Comparison of ENCODE assay signal across 10 mouse cellular contexts in the genomic region with DNA sequence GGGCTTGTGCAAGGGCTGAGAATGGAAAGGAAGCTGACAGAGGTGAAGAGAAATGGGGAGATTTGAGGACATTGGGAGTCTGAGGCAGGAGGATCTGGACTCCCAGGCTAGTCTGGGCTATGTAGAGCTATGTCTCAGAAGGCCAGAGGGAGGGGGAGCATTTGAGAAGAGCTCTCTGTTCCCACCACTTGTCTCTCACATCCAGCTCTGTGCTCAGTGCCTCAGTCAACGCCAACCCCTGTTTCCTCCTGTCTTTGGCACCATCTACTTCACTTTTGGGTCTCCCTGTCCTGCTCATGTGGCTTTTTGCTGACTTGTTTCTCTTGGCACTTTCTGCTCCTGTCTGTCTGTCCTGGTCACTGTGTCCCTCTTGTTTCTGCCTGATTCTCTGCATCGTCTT. TPM values are rescaled to one million over a fixed set of nuclear protein-coding genes. Genes with fewer than 3 reads are reported as not detected.
DNase-seq lines count a peak whose midpoint lies in the region; ATAC-seq and TF ChIP-seq lines count a peak whose summit lies in the region.
"Had no signal": no experiment of that assay in that cellular context is flagged by ENCODE, and none has a peak within 500 bp of the region (broad histone marks: within the 10 kb centered on the region; RNA-seq: fewer than 3 reads in every experiment).

No protein-coding gene starts in this region.

- no peaks in the 10 kb centered on the region for H3K27me3 ChIP-seq in E14TG2a.4 (ENCODE audit: insufficient read depth, low read length)
- no peaks in the 10 kb centered on the region for H3K27me3 ChIP-seq in forebrain, embryonic 15.5 days
- peaks cover 40% of the 10 kb centered on the region for H3K27me3 ChIP-seq in liver, embryonic 12.5 days (replicated peaks)

- H3K9ac ChIP-seq in forebrain, embryonic 15.5 days (replicated peaks): peak overlapping the region; percentile 22; the same call in 1 of the 2 replicates
- no peak overlapping the region for H3K9ac ChIP-seq in liver, embryonic 12.5 days
- H3K9ac ChIP-seq: liver, embryonic 15.5 days had no signal

- H3K36me3 ChIP-seq in E14TG2a.4 (ENCODE audit: insufficient read depth, low read length): 0 out of 2 replicates have a peak, but pooled peaks cover 3% of the 10 kb centered on the region
- no peaks in the 10 kb centered on the region for H3K36me3 ChIP-seq in forebrain, embryonic 15.5 days
- no peaks in the 10 kb centered on the region for H3K36me3 ChIP-seq in liver, embryonic 12.5 days
- H3K36me3 ChIP-seq: liver, embryonic 15.5 days had no signal

- H3K9me3 ChIP-seq in E14TG2a.4 (ENCODE audit: low read length): no peaks in the 10 kb centered on the region
- no peaks in the 10 kb centered on the region for H3K9me3 ChIP-seq in forebrain, embryonic 15.5 days
- no peaks in the 10 kb centered on the region for H3K9me3 ChIP-seq in liver, embryonic 12.5 days (replicated peaks)
- H3K9me3 ChIP-seq: liver, embryonic 15.5 days had no signal

- peak overlapping the region; percentile 34 for H3K4me2 ChIP-seq in forebrain, embryonic 15.5 days (replicated peaks)
- H3K4me2 ChIP-seq in liver, embryonic 12.5 days: peak overlapping the region; percentile 30; the same call in 1 of the 2 replicates

- ATAC-seq in forebrain, embryonic 15.5 days (replicated peaks): peak; percentile 29; the same call in 1 of the 2 replicates
- ATAC-seq in liver, embryonic 12.5 days: no peak

- peak overlapping the region; percentile 74 for H3K27ac ChIP-seq in forebrain, embryonic 15.5 days (replicated peaks)
- H3K27ac ChIP-seq in liver, embryonic 12.5 days: 0 out of 2 replicates have a peak overlapping the region, but pooled peaks have one; percentile 2
- H3K27ac ChIP-seq: liver, embryonic 15.5 days had no signal

- TF ChIP-seq CTCF in E14TG2a.4 (conservative IDR thresholded peaks at IDR 0.05; ENCODE audit: low read length): no peak

- peaks cover 79% of the 10 kb centered on the region for H3K4me1 ChIP-seq in E14TG2a.4 (replicated peaks; ENCODE audit: low read depth, low read length)
- peaks cover 21% of the 10 kb centered on the region for H3K4me1 ChIP-seq in forebrain, embryonic 15.5 days
- peaks cover 60% of the 10 kb centered on the region for H3K4me1 ChIP-seq in liver, embryonic 12.5 days

- WGBS in forebrain, embryonic 15.5 days: 45% methylated on average over 2 of the region's 2 CpGs
- 38% methylated on average over 2 of the region's 2 CpGs for WGBS in liver, embryonic 12.5 days (ENCODE audit: insufficient replicate concordance)

- intact Hi-C loops in heart, postnatal 14 days (cut with DNase I): no loop called here

- H3K4me3 ChIP-seq in E14TG2a.4 (replicated peaks; ENCODE audit: low read length): peak overlapping the region; percentile 78
- H3K4me3 ChIP-seq in forebrain, embryonic 15.5 days: peak overlapping the region; percentile 25
- H3K4me3 ChIP-seq in liver, embryonic 12.5 days: no peak overlapping the region
- H3K4me3 ChIP-seq: liver, embryonic 15.5 days had no signal

- DNase-seq in heart, adult 11 months: peak; percentile 94
- no peak for DNase-seq in heart, postnatal 14 days
- DNase-seq in urinary bladder, adult 18-20 months (ENCODE audit: low spot score in 2 of 2): no peak
- DNase-seq in layer of hippocampus, postnatal 25 days (ENCODE audit: extremely low spot score in 1 of 2, low spot score in 1 of 2): no peak
- DNase-seq in retina, postnatal 1 day: no peak

RNA-seq across cellular contexts. Expression of a gene that starts 0.6 kb away (rescaled TPM):
- total RNA-seq in heart, postnatal 14 days (2021): 1 to 10 TPM in 1 of 2 experiments, under 1 TPM in 1; 0.67 to 3.3 TPM
- polyA plus RNA-seq in forebrain, embryonic 15.5 days (2015; fragmentation: Nextera tagmentation; extraction: Ambion mirVana): 0.46 and 0.47 TPM in 2 replicates
- polyA plus RNA-seq in liver, embryonic 12.5 days (2016; fragmentation: Nextera tagmentation; extraction: Ambion mirVana): 0.36 and 0.53 TPM in 2 replicates
- 1 to 10 TPM in 1 of 2 experiments, under 1 TPM in 1; 0.80 to 1.2 TPM for total RNA-seq in layer of hippocampus, postnatal 25 days (2021)

RNA-seq across cellular contexts. Expression of a gene that starts 0.6 kb away (rescaled TPM):
- total RNA-seq in heart, postnatal 14 days (2021): not detected
- 10.0 and 11.9 TPM in 2 replicates for polyA plus RNA-seq in forebrain, embryonic 15.5 days (2015; fragmentation: Nextera tagmentation; extraction: Ambion mirVana)
- polyA plus RNA-seq in liver, embryonic 12.5 days (2016; fragmentation: Nextera tagmentation; extraction: Ambion mirVana): 0.23 TPM in 1 of 2 replicates, not detected in the other
- total RNA-seq in layer of hippocampus, postnatal 25 days (2021): 1 to 10 TPM; 4.1 to 4.3 TPM
- total RNA-seq: adrenal gland, postnatal 14 days had no signal

RNA-seq across cellular contexts. Expression of a gene that starts 8.1 kb away (rescaled TPM):
- not detected for total RNA-seq in heart, postnatal 14 days (2021)
- 0.32 TPM in 1 of 2 replicates, not detected in the other for polyA plus RNA-seq in forebrain, embryonic 15.5 days (2015; fragmentation: Nextera tagmentation; extraction: Ambion mirVana)
- 10.2 and 10.5 TPM in 2 replicates for polyA plus RNA-seq in liver, embryonic 12.5 days (2016; fragmentation: Nextera tagmentation; extraction: Ambion mirVana)
- not detected for total RNA-seq in layer of hippocampus, postnatal 25 days (2021)
- total RNA-seq: adrenal gland, postnatal 14 days had no signal

RNA-seq across cellular contexts. Expression of a gene that starts 11.3 kb away (rescaled TPM):
- under 1 TPM; 0.61 to 0.74 TPM for total RNA-seq in heart, postnatal 14 days (2021)
- 0.15 and 0.17 TPM in 2 replicates for polyA plus RNA-seq in forebrain, embryonic 15.5 days (2015; fragmentation: Nextera tagmentation; extraction: Ambion mirVana)
- polyA plus RNA-seq in liver, embryonic 12.5 days (2016; fragmentation: Nextera tagmentation; extraction: Ambion mirVana): 7.3 and 8.7 TPM in 2 replicates
- not detected for total RNA-seq in layer of hippocampus, postnatal 25 days (2021)

RNA-seq across cellular contexts. Expression of a gene that starts 11.8 kb away (rescaled TPM):
- 10 to 100 TPM; 53.7 to 56.7 TPM for total RNA-seq in heart, postnatal 14 days (2021)
- 93.2 and 97.4 TPM in 2 replicates for polyA plus RNA-seq in forebrain, embryonic 15.5 days (2015; fragmentation: Nextera tagmentation; extraction: Ambion mirVana)
- polyA plus RNA-seq in liver, embryonic 12.5 days (2016; fragmentation: Nextera tagmentation; extraction: Ambion mirVana): 60.2 and 61.1 TPM in 2 replicates
- 10 to 100 TPM; 97.9 to 98.1 TPM for total RNA-seq in layer of hippocampus, postnatal 25 days (2021)

Comparison
In these comparisons a context has a peak if more than half of its experiments do, and no peak if none do; other contexts are left out.
1. RNA of a gene that starts 0.6 kb away (total RNA-seq): 4.1 to 4.3 TPM in layer of hippocampus, postnatal 25 days; not detected in heart, postnatal 14 days; every median in the first group is over 4 times any median in the second.